Mouse (Mus musculus) MEL (cell line): ENCODE measurements around the gene Thada. TPM values are rescaled to one million over a fixed set of nuclear protein-coding genes. Genes with fewer than 3 reads are reported as not detected.
A peak's percentile ranks its signal among the peaks of the same experiment; 100 is the strongest.

Source experiments
- DNase-seq: peaks from one replicate; pipeline ENCODE4 v3.0.0; 2011; ENCODE audit warnings: low read depth, low spot score
- H3K27ac ChIP-seq: 2 replicates; pipeline ENCODE4 v1.5.1; 2012; ENCODE audit warnings: low read depth, mild to moderate bottlenecking, control low read depth, low read length, moderate library complexity; ENCODE audit not compliant: control insufficient read depth
- H3K27me3 ChIP-seq, 2 experiments: fragments of 150-350 bp in 1 of 2; sonication (generic) in 1 of 2; 2 replicates each; pipeline ENCODE4 v1.6.1; 2012; ENCODE audit warnings: low read length in 2 of 2, mild to moderate bottlenecking in 2 of 2, improper control_type of control experiment in 1 of 2, moderate library complexity in 1 of 2; ENCODE audit not compliant: insufficient read depth in 2 of 2, control insufficient read depth in 1 of 2
- H3K36me3 ChIP-seq, 2 experiments: 2 replicates each; pipeline ENCODE4 v1.6.1; 2012 to 2014; ENCODE audit warnings: low read length in 2 of 2, improper control_type of control experiment in 1 of 2, inconsistent platforms in 1 of 2, mild to moderate bottlenecking in 1 of 2; ENCODE audit not compliant: insufficient read depth in 2 of 2, control insufficient read depth in 1 of 2
- H3K4me1 ChIP-seq, 2 experiments: fragments of 150-350 bp in 1 of 2; sonication (generic) in 1 of 2; 2 replicates each; pipeline ENCODE4 v1.6.1; 2012; ENCODE audit warnings: low read length in 2 of 2, improper control_type of control experiment in 1 of 2, mild to moderate bottlenecking in 1 of 2; ENCODE audit not compliant: insufficient read depth in 2 of 2, control insufficient read depth in 1 of 2
- H3K4me3 ChIP-seq, 2 experiments: fragments of 150-350 bp in 1 of 2; sonication (generic) in 1 of 2; 2 replicates each; pipeline ENCODE4 v1.5.1; 2012; ENCODE audit warnings: low read depth in 2 of 2, low read length in 2 of 2, mild to moderate bottlenecking in 2 of 2, moderate library complexity in 2 of 2, control low read depth in 1 of 2, improper control_type of control experiment in 1 of 2; ENCODE audit not compliant: control insufficient read depth in 1 of 2, insufficient read depth in 1 of 2
- H3K79me2 ChIP-seq: 2 replicates; pipeline ENCODE4 v1.6.1; 2012; ENCODE audit warnings: mild to moderate bottlenecking, low read length, moderate library complexity; ENCODE audit not compliant: control insufficient read depth, poor library complexity, insufficient read depth
- H3K9ac ChIP-seq: 2 replicates; pipeline ENCODE4 v1.6.1; 2012; ENCODE audit warnings: low read depth, mild to moderate bottlenecking, control low read depth, low read length, moderate library complexity; ENCODE audit not compliant: control insufficient read depth, poor library complexity, severe bottlenecking
- H3K9me3 ChIP-seq: fragments of 150-350 bp; sonication (generic); replicated peaks from 2 replicates; pipeline ENCODE4 v1.6.1; 2012; ENCODE audit warnings: mild to moderate bottlenecking, low read length, improper control_type of control experiment, moderate library complexity; ENCODE audit not compliant: insufficient read depth
- CHD1 ChIP-seq: IDR thresholded peaks from 2 replicates; pipeline ENCODE4 v1.6.1; 2012; ENCODE audit warnings: low read depth, mild to moderate bottlenecking, inconsistent platforms, low read length, improper control_type of control experiment
- CTCF ChIP-seq, 3 experiments: IDR thresholded peaks in 2 of 3; conservative IDR thresholded peaks in 1 of 3; 2 replicates each; pipeline ENCODE4 v1.5.1; 2011 to 2012; ENCODE audit warnings: low read length in 3 of 3, low read depth in 2 of 3, mild to moderate bottlenecking in 2 of 3, improper control_type of control experiment in 1 of 3, inconsistent platforms in 1 of 3, mixed read lengths in 1 of 3, moderate library complexity in 1 of 3; ENCODE audit not compliant: control insufficient read depth in 1 of 3, insufficient read depth in 1 of 3, poor library complexity in 1 of 3, severe bottlenecking in 1 of 3
- E2F4 ChIP-seq: IDR thresholded peaks from 2 replicates; pipeline ENCODE4 v1.6.1; 2011; ENCODE audit warnings: low read depth, low read length, improper control_type of control experiment, borderline replicate concordance
- EP300 ChIP-seq, 2 experiments: IDR thresholded peaks; 2 replicates each; pipeline ENCODE4 v1.6.1; 2011; ENCODE audit warnings: improper control_type of control experiment in 2 of 2, low read length in 2 of 2, low read depth in 1 of 2, mild to moderate bottlenecking in 1 of 2
- GATA1 ChIP-seq: IDR thresholded peaks from 2 replicates; pipeline ENCODE4 v1.6.1; 2011; ENCODE audit warnings: low read depth, low read length, improper control_type of control experiment
- MAX ChIP-seq: IDR thresholded peaks from 2 replicates; pipeline ENCODE4 v1.6.1; 2011; ENCODE audit warnings: low read length, improper control_type of control experiment
- MXI1 ChIP-seq: IDR thresholded peaks from 2 replicates; pipeline ENCODE4 v1.6.1; 2011; ENCODE audit warnings: mild to moderate bottlenecking, low read depth, low read length, improper control_type of control experiment
- NRF1 ChIP-seq: IDR thresholded peaks from 2 replicates; pipeline ENCODE4 v1.6.1; 2014; ENCODE audit warnings: low read depth, mild to moderate bottlenecking, inconsistent platforms, low read length, improper control_type of control experiment, moderate library complexity; ENCODE audit not compliant: poor library complexity, insufficient read depth, severe bottlenecking
- POLR2A ChIP-seq, 2 experiments: IDR thresholded peaks; 2 replicates each; pipeline ENCODE4 v1.6.1; 2011 to 2012; ENCODE audit warnings: low read length in 2 of 2, mild to moderate bottlenecking in 2 of 2, control low read depth in 1 of 2, improper control_type of control experiment in 1 of 2, low read depth in 1 of 2, moderate library complexity in 1 of 2; ENCODE audit not compliant: control insufficient read depth in 1 of 2, insufficient read depth in 1 of 2, poor library complexity in 1 of 2
- POLR2AphosphoS5 ChIP-seq: IDR thresholded peaks from 2 replicates; pipeline ENCODE4 v1.6.1; 2012; ENCODE audit warnings: low read depth, borderline replicate concordance, mild to moderate bottlenecking, inconsistent platforms, low read length, moderate library complexity, mixed read lengths
- RAD21 ChIP-seq: IDR thresholded peaks from 2 replicates; pipeline ENCODE4 v1.6.1; 2011; ENCODE audit warnings: mild to moderate bottlenecking, low read depth, low read length, improper control_type of control experiment
- SMC3 ChIP-seq: IDR thresholded peaks from 2 replicates; pipeline ENCODE4 v1.6.1; 2011; ENCODE audit warnings: low read depth, low read length, improper control_type of control experiment
- TAL1 ChIP-seq: IDR thresholded peaks from 2 replicates; pipeline ENCODE4 v1.6.1; 2012; ENCODE audit warnings: mild to moderate bottlenecking, inconsistent platforms, low read length, moderate library complexity, mixed read lengths
- TBP ChIP-seq: IDR thresholded peaks from 2 replicates; pipeline ENCODE4 v1.8.0; 2011; ENCODE audit warnings: low read depth, low read length, improper control_type of control experiment
- TCF12 ChIP-seq: IDR thresholded peaks from 2 replicates; pipeline ENCODE4 v1.6.1; 2014; ENCODE audit warnings: low read depth, mild to moderate bottlenecking, inconsistent platforms, low read length, improper control_type of control experiment, moderate library complexity
- UBTF ChIP-seq: IDR thresholded peaks from 2 replicates; pipeline ENCODE4 v1.6.1; 2012; ENCODE audit warnings: low read depth, mild to moderate bottlenecking, inconsistent platforms, low read length, improper control_type of control experiment, moderate library complexity, borderline replicate concordance; ENCODE audit not compliant: insufficient read depth
- USF2 ChIP-seq, 2 experiments: IDR thresholded peaks; 2 replicates each; pipeline ENCODE4 v1.6.1; 2011 to 2012; ENCODE audit warnings: improper control_type of control experiment in 2 of 2, low read length in 2 of 2, borderline replicate concordance in 1 of 2, inconsistent platforms in 1 of 2, low read depth in 1 of 2, mild to moderate bottlenecking in 1 of 2; ENCODE audit not compliant: insufficient read depth in 1 of 2
- ZKSCAN1 ChIP-seq: IDR thresholded peaks from 2 replicates; pipeline ENCODE4 v1.6.1; 2012; ENCODE audit warnings: low read depth, mild to moderate bottlenecking, inconsistent platforms, low read length, improper control_type of control experiment, moderate library complexity
- ZMIZ1 ChIP-seq: IDR thresholded peaks from 2 replicates; pipeline ENCODE4 v1.6.1; 2012; ENCODE audit warnings: low read depth, mild to moderate bottlenecking, inconsistent platforms, low read length, improper control_type of control experiment, moderate library complexity
- polyA plus RNA-seq, 2 experiments: library from polyadenylated mRNA; stranded (reverse) in 1 of 2; unstranded in 1 of 2; fragments of >175 nt in 1 of 2; fragments of >200 nt in 1 of 2; gene quantifications; 2 replicates each; pipeline versions ENCODE4 v1.2.1 to v1.2.4; 2012; ENCODE audit warnings: low replicate concordance in 2 of 2, low read depth in 1 of 2; ENCODE audit not compliant: insufficient read length in 2 of 2, insufficient read depth in 1 of 2, missing spikeins in 1 of 2
- total RNA-seq: library from RNA; depleted of rRNA; stranded (reverse); fragments of 300-350 nt; gene quantifications from 2 replicates; pipeline ENCODE4 v1.2.3, GENCODE M21; 2012

The Thada gene
- total and polyA plus RNA-seq, 3 experiments, result 19.8 to 20.6 TPM; not detected in 1

- DNase-seq, result peak; percentile 87
- TF ChIP-seq NRF1 (no peak), RAD21 (no peak), GATA1 (no peak), UBTF (peak; percentile 96), MAX (no peak), TCF12 (no peak), E2F4 (no peak), USF2 (IDR thresholded peaks at IDR 0.05; ENCODE audit: borderline replicate concordance in 1 of 2, insufficient read depth in 1 of 2, low read depth in 1 of 2, low read length in 2 of 2) (no peak), TBP (no peak), CTCF (IDR thresholded peaks at IDR 0.05 in 2 of 3, conservative IDR thresholded peaks at IDR 0.05 in 1 of 3; ENCODE audit: control insufficient read depth in 1 of 3, insufficient read depth in 1 of 3, low read depth in 2 of 3, low read length in 3 of 3, poor library complexity in 1 of 3, severe bottlenecking in 1 of 3) (peak in 1 of 3 experiments; percentile 27; a peak in 1 of 6 replicates), ZMIZ1 (no peak), TAL1 (no peak), POLR2AphosphoS5 (peak; percentile 95), ZKSCAN1 (no peak), SMC3 (no peak), CHD1 (no peak), MXI1 (no peak)
- peaks cover 8 to 17% of the 10 kb centered on the region in 2 experiments for H3K36me3 ChIP-seq
Measured at GRCm38 (mm10) chr17:84186451-84187202, 279.4 kb downstream of the Thada start.

DNA sequence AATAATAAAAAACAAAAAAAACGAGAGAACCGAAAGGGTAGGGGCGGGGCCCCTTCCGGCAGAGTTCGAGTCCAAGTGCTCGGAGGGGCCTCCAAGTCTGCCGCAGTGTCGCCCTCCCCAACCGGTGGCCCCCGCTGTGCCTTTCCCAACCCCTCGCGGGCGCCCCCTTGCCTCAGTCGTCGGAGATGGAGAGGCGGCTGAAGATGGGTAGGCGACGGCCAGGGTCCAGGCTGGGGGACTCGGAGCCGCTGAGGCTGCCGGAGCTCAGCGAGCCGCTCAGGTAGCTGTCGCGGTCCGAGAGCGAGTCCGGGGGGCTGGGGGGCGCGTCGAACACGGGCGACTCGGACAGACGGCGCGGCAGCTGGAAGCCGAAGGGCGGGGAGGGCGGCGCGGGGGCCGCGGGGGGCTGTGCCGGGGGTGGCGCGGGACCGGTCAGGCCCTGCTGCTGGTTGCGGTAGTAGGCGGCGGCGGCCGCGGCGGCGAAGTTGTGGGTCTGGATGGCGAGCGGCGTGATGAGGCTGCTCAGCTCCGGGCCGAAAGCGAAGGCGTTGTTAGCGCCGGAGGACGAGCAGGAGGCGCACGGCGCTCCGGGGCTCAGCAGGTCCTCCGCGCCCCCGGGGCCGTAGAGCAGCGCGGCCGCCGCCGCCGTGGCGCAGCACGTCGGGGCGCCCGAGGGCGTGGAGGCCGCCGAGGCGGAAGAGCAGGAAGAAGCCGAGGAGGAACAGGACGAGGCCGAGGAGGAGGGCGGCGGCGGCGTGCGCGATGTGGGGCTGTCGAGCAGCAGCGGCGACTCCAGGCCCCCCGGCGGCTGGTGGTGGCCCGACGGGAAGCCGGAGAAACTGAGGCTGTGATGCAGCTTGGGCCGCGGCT is 280.2 kb downstream of the Thada start:
- peak; percentile 77 for DNase-seq
- peaks cover 8 to 17% of the 10 kb centered on the region in 2 experiments for H3K36me3 ChIP-seq
- TF ChIP-seq UBTF (peak; percentile 84), CTCF (IDR thresholded peaks at IDR 0.05 in 2 of 3, conservative IDR thresholded peaks at IDR 0.05 in 1 of 3; ENCODE audit: control insufficient read depth in 1 of 3, insufficient read depth in 1 of 3, low read depth in 2 of 3, low read length in 3 of 3, poor library complexity in 1 of 3, severe bottlenecking in 1 of 3) (peak in 1 of 3 experiments; percentile 69; a peak in 2 of 6 replicates), EP300 (IDR thresholded peaks at IDR 0.05; ENCODE audit: low read depth in 1 of 2, low read length in 2 of 2) (no peak), POLR2A (IDR thresholded peaks at IDR 0.05; ENCODE audit: control insufficient read depth in 1 of 2, insufficient read depth in 1 of 2, low read depth in 1 of 2, low read length in 2 of 2, poor library complexity in 1 of 2) (0 out of 4 replicates have a peak, but pooled peaks of 1 of the 2 experiments have one; percentile 39)
- no peaks in the 10 kb centered on the region for H3K27me3 ChIP-seq
- H3K4me1 ChIP-seq, result peaks cover 10 to 31% of the 10 kb centered on the region in 2 experiments
- peak overlapping the region; percentile 71 to 72 for H3K4me3 ChIP-seq
- H3K27ac ChIP-seq, result peak overlapping the region; percentile 96
- no peaks in the 10 kb centered on the region for H3K9me3 ChIP-seq
- peaks cover 67% of the 10 kb centered on the region for H3K79me2 ChIP-seq
- peak overlapping the region; percentile 92 for H3K9ac ChIP-seq

More at GRCm38 (mm10) chr17:84186451-84187202, 279.4 kb downstream of the Thada start:
- Histone ChIP-seq H3K9me3 (no peaks in the 10 kb centered on the region), H3K4me1 (peaks cover 10 to 27% of the 10 kb centered on the region in 2 experiments), H3K9ac (peak overlapping the region; percentile 92), H3K27ac (peak overlapping the region; percentile 96), H3K4me3 (peak overlapping the region; percentile 71 to 72), H3K27me3 (no peaks in the 10 kb centered on the region), H3K79me2 (peaks cover 67% of the 10 kb centered on the region)
